Mouse (Mus musculus) hindbrain, postnatal 0 days (tissue): ENCODE data around the gene Senp1. TPM values are rescaled to one million over a fixed set of nuclear protein-coding genes. Genes with fewer than 3 reads are reported as not detected.

ENCODE experiments used
- ATAC-seq: fragments of 200-750 bp; cut with Nextera tagmentation; 2 replicates; pipeline ENCODE4 v1.8.0; 2017; ENCODE audit warnings: mild to moderate bottlenecking, moderate TSS enrichment, moderate library complexity
- DNase-seq: peaks from one replicate; pipeline ENCODE4 v3.0.0-alpha.2; 2015; ENCODE audit warnings: low spot score
- H3K27ac ChIP-seq: fragments of 300-500 bp; sonication (generic); 2 replicates; pipeline ENCODE4 v1.5.1; 2014; ENCODE audit warnings: mild to moderate bottlenecking
- H3K27me3 ChIP-seq: fragments of 300-500 bp; sonication (generic); 2 replicates; pipeline ENCODE4 v1.6.1; 2014; ENCODE audit warnings: low read length, mixed read lengths; ENCODE audit not compliant: insufficient read depth
- H3K36me3 ChIP-seq: fragments of 300-500 bp; sonication (generic); 2 replicates; pipeline ENCODE4 v1.6.1; 2014; ENCODE audit warnings: low read length, mixed read lengths; ENCODE audit not compliant: insufficient read depth
- H3K4me1 ChIP-seq: fragments of 300-500 bp; sonication (generic); 2 replicates; pipeline ENCODE4 v1.6.1; 2014; ENCODE audit warnings: antibody characterized with exemption, low read length, mixed read lengths; ENCODE audit not compliant: insufficient read depth
- H3K4me2 ChIP-seq: fragments of 300-500 bp; sonication (generic); 2 replicates; pipeline ENCODE4 v1.6.1; 2014; ENCODE audit warnings: low read depth, mild to moderate bottlenecking, low read length, moderate library complexity, mixed read lengths
- H3K4me3 ChIP-seq: fragments of 300-500 bp; sonication (generic); 2 replicates; pipeline ENCODE4 v1.5.1; 2014; ENCODE audit warnings: low read length
- H3K9ac ChIP-seq: fragments of 300-500 bp; sonication (generic); replicated peaks from 2 replicates; pipeline ENCODE4 v1.6.1; 2014; ENCODE audit warnings: mild to moderate bottlenecking, low read length, moderate library complexity, mixed read lengths
- H3K9me3 ChIP-seq: fragments of 300-500 bp; sonication (generic); 2 replicates; pipeline ENCODE4 v1.6.1; 2016; ENCODE audit warnings: low read length, mixed read lengths
- CTCF ChIP-seq: IDR thresholded peaks from 2 replicates; pipeline ENCODE4 v1.5.1; 2016; ENCODE audit warnings: antibody characterized with exemption, control low read depth, low read depth
- WGBS: fragments of 180-500 bp; shearing (Covaris S2); extraction: QIAGEN DNeasy Blood & Tissue Kit; methylation state at CpG from one replicate; pipeline ENCODE4 v1.1.7; 2014; 5-methylcytosine and 5-hydroxymethylcytosine counted together
- polyA plus RNA-seq: library from polyadenylated mRNA; unstranded; fragments of >200 nt; fragmentation: Nextera tagmentation; extraction: Ambion mirVana; gene quantifications from 2 replicates; pipeline ENCODE4 v1.2.1, GENCODE M21; 2015
- total RNA-seq: library from RNA; depleted of rRNA; stranded (reverse); fragments of >200 nt; gene quantifications from 2 replicates; pipeline ENCODE4 v1.2.3, GENCODE M21; 2014; rRNA removed

The Senp1 gene
- total and polyA plus RNA-seq, 2 experiments from 2014 or later: 12.5 to 15.0 TPM

DNA sequence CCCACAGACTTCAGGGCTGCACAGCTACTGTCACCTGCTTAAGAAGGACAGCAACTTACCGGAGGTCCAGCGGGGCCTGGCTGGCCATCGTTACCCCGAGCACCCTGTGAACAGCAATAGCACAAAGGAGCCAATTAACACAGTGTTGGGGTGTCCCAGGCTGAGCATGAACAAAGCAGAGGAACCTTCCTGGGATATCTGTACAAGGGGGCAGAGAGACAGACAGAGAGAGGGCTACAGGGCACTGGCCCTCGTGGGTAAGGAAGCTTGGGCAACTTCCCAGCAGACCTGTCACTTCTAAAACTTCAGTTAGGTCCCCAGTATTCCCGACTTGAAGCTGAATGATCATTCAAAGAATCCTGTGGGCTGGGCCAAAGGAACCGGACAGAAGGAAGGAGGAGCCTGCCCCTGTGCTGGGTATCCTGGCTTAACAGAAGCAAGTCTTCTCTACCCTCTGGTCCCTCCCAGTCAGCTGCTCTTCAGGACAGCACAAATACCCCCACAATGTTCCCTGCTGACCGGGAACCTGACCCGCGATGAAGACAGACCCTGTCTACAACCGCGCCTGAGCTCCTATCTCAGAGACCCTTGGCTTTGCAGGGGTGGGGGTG is 102.2 kb downstream of the Senp1 start:
- no peak for ATAC-seq
- no peak overlapping the region for H3K4me3 ChIP-seq
- no peak for DNase-seq
- H3K36me3 ChIP-seq: no peaks in the 10 kb centered on the region
- H3K27ac ChIP-seq: no peak overlapping the region
- H3K9ac ChIP-seq: no peak overlapping the region
- no peak for TF ChIP-seq CTCF
- no peaks in the 10 kb centered on the region for H3K9me3 ChIP-seq
- no peaks in the 10 kb centered on the region for H3K27me3 ChIP-seq
- H3K4me2 ChIP-seq: no peak overlapping the region
- 15% methylated on average over 12 of the region's 12 CpGs for WGBS
- H3K4me1 ChIP-seq: peaks cover 30% of the 10 kb centered on the region

DNA sequence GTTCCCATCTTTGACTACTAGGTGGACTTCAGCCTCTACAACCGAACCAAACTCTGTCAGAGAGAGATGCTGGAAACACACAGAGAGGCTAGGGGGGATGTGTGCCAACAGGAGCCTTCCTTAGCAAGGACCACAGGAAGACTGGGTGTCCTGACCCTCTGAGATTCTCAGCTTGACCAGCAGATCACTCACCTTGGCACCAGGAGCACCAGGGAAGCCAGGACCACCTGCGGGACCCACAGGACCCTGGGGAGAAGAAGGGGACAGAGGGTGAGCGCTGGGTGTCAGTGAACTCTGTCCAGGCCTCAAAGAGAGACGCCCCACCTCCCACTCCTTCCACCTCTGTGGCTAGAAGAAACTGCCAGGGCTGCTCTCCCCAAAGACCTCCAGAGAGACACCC is 102.8 kb downstream of the Senp1 start:
- 21% methylated on average over 4 of the region's 4 CpGs for WGBS
- DNase-seq: no peak
- no peak overlapping the region for H3K4me2 ChIP-seq

DNA sequence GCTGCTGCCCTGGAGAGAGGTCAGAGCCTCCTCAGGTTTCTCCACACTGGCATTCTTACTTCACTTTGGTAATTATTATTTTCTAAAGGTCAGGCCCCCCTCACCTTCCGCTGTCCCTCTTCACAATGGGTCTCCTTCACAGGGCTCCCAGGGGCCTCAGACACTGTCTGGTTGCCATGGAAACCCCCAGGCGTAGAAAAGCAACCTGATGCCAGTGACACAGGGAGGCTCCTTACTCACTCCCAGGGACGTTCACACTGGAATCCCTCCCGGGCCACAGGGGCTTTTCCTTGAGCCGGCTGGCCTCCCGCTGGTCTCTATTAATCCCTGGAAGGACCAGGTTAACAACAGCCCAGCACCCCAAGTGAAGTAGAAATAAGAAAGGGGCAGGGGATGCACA is 103.4 kb downstream of the Senp1 start:
- H3K4me2 ChIP-seq: peak overlapping the region; percentile 21; the same call in 1 of the 2 replicates

More for the DNA sequence above, 102.8 kb downstream of the Senp1 start:
- ATAC-seq: no peak
- no peaks in the 10 kb centered on the region for H3K27me3 ChIP-seq
- peaks cover 24% of the 10 kb centered on the region for H3K4me1 ChIP-seq
- no peak overlapping the region for H3K4me3 ChIP-seq
- no peak overlapping the region for H3K27ac ChIP-seq
- no peaks in the 10 kb centered on the region for H3K9me3 ChIP-seq
- no peak overlapping the region for H3K9ac ChIP-seq
- TF ChIP-seq CTCF: no peak
- H3K36me3 ChIP-seq: no peaks in the 10 kb centered on the region

DNA sequence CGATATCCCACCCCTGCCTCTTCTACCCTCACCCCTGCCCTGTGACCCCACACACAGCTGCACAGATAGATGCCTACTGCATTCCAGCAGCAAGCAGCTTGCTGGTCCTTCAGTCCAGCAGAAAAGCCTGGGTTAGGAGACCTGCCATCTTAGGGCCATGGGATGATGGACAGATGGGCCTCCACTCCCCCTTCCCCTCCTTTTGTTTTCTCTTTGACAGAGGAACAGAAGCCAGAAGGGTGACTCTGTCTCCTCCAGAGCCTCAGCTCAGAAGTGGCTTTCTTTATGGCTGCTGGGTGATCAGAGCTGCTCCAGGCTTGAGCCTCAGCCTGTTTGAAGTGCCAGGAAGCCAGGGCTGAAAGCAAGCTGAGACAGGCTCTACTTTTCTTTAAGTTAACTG is 104.0 kb downstream of the Senp1 start:
- H3K4me3 ChIP-seq: no peak overlapping the region
- no peak for TF ChIP-seq CTCF
- H3K36me3 ChIP-seq: no peaks in the 10 kb centered on the region
- 0 out of 2 replicates have a peak overlapping the region, but pooled peaks have one; percentile 18 for H3K9ac ChIP-seq
- peak overlapping the region; percentile 12; the same call in 1 of the 2 replicates for H3K27ac ChIP-seq
- 20% methylated on average over 1 of the region's 1 CpGs for WGBS
- DNase-seq (no peak), ATAC-seq (no peak)
- H3K9me3 ChIP-seq: no peaks in the 10 kb centered on the region
- peaks cover 24% of the 10 kb centered on the region for H3K4me1 ChIP-seq
- H3K4me2 ChIP-seq: no peak overlapping the region; the same call in 1 of the 2 replicates
- no peaks in the 10 kb centered on the region for H3K27me3 ChIP-seq

More for the DNA sequence above, 103.4 kb downstream of the Senp1 start:
- H3K9ac ChIP-seq: no peak overlapping the region; the same call in 1 of the 2 replicates
- no peaks in the 10 kb centered on the region for H3K9me3 ChIP-seq
- TF ChIP-seq CTCF: no peak
- ATAC-seq (no peak), DNase-seq (peak; percentile 63)
- peak overlapping the region; percentile 12; the same call in 1 of the 2 replicates for H3K27ac ChIP-seq
- no peaks in the 10 kb centered on the region for H3K36me3 ChIP-seq
- H3K4me3 ChIP-seq: no peak overlapping the region
- under 1% methylated on average over 6 of the region's 6 CpGs for WGBS
- peaks cover 24% of the 10 kb centered on the region for H3K4me1 ChIP-seq
- H3K27me3 ChIP-seq: no peaks in the 10 kb centered on the region

Other genes with a start within 250 kb of the Senp1 start
- 23.6 and 28.6 TPM in 2 replicates for gene Hdac7, start 249.2 kb downstream of the Senp1 start, total RNA-seq
- gene Hdac7, start 249.2 kb downstream of the Senp1 start, polyA plus RNA-seq: 21.7 and 23.7 TPM in 2 replicates
- 0.26 and 0.29 TPM in 2 replicates for gene Vdr, start 183.1 kb downstream of the Senp1 start, total RNA-seq
- 0.38 and 0.76 TPM in 2 replicates for gene Vdr, start 183.1 kb downstream of the Senp1 start, polyA plus RNA-seq
- 53.7 and 57.9 TPM in 2 replicates for gene Tmem106c, start 129.5 kb downstream of the Senp1 start, total RNA-seq
- gene Tmem106c, start 129.5 kb downstream of the Senp1 start, polyA plus RNA-seq: 55.9 and 57.9 TPM in 2 replicates
- gene Col2a1, start 89.0 kb downstream of the Senp1 start, total RNA-seq: 19.3 and 28.9 TPM in 2 replicates
- gene Col2a1, start 89.0 kb downstream of the Senp1 start, polyA plus RNA-seq: 7.4 and 8.1 TPM in 2 replicates
- 97.3 and 102 TPM in 2 replicates for gene Pfkm, start 1.2 kb downstream of the Senp1 start, total RNA-seq
- gene Pfkm, start 1.2 kb downstream of the Senp1 start, polyA plus RNA-seq: 91.5 and 94.0 TPM in 2 replicates
- 53.3 and 71.5 TPM in 2 replicates for gene Asb8, start 71.9 kb upstream of the Senp1 start, total RNA-seq
- 52.3 and 55.9 TPM in 2 replicates for gene Asb8, start 71.9 kb upstream of the Senp1 start, polyA plus RNA-seq
- gene Ccdc184, start 73.4 kb upstream of the Senp1 start, total RNA-seq: 107 and 116 TPM in 2 replicates
- 90.4 and 98.0 TPM in 2 replicates for gene Ccdc184, start 73.4 kb upstream of the Senp1 start, polyA plus RNA-seq
- gene Olfr288, start 101.8 kb upstream of the Senp1 start, total RNA-seq: not detected in 2 replicates
- gene Olfr288, start 101.8 kb upstream of the Senp1 start, polyA plus RNA-seq: not detected in 2 replicates
- gene Gm44579, start 127.2 kb upstream of the Senp1 start, total RNA-seq: not detected in 2 replicates
- 0.08 and 0.28 TPM in 2 replicates for gene Gm44579, start 127.2 kb upstream of the Senp1 start, polyA plus RNA-seq
- 2.0 and 5.4 TPM in 2 replicates for gene Olfr287, start 127.3 kb upstream of the Senp1 start, total RNA-seq
- 2.0 and 2.3 TPM in 2 replicates for gene Olfr287, start 127.3 kb upstream of the Senp1 start, polyA plus RNA-seq
- gene Olfr286, start 140.7 kb upstream of the Senp1 start, total RNA-seq: 0.26 TPM in 1 of 2 replicates, not detected in the other
- gene Olfr286, start 140.7 kb upstream of the Senp1 start, polyA plus RNA-seq: not detected in 2 replicates
- not detected in 2 replicates for gene H1fnt, start 163.5 kb upstream of the Senp1 start, total RNA-seq
- gene H1fnt, start 163.5 kb upstream of the Senp1 start, polyA plus RNA-seq: not detected in 2 replicates
- gene Zfp641, start 202.4 kb upstream of the Senp1 start, total RNA-seq: 11.2 and 15.1 TPM in 2 replicates
- gene Zfp641, start 202.4 kb upstream of the Senp1 start, polyA plus RNA-seq: 7.3 and 9.0 TPM in 2 replicates
- not detected in 2 replicates for gene Olfr285, start 223.6 kb upstream of the Senp1 start, total RNA-seq
- gene Olfr285, start 223.6 kb upstream of the Senp1 start, polyA plus RNA-seq: not detected in 2 replicates
- gene Olfr284, start 247.2 kb upstream of the Senp1 start, total RNA-seq: not detected in 2 replicates
- gene Olfr284, start 247.2 kb upstream of the Senp1 start, polyA plus RNA-seq: not detected in 2 replicates